8 mouse cellular contexts compared by ENCODE assay signal in genomic region chr5:110979861-110980346, GRCm38 (mm10).
DNase-seq lines count a peak whose midpoint lies in the region; ATAC-seq and TF ChIP-seq lines count a peak whose summit lies in the region.

No protein-coding gene starts in this region.

- peak overlapping the region; percentile 93 for H3K9ac ChIP-seq in hindbrain, postnatal 0 days (replicated peaks; ENCODE audit: low read length)
- H3K9ac ChIP-seq in limb, embryonic 15.5 days = peak overlapping the region; percentile 76
- H3K9ac ChIP-seq in midbrain, embryonic 15.5 days = peak overlapping the region; percentile 60
- H3K9ac ChIP-seq in stomach, postnatal 0 days (ENCODE audit: low read length) = peak overlapping the region; percentile 83

- peaks cover 57% of the 10 kb centered on the region for H3K27me3 ChIP-seq in erythroblast, embryonic 14.5 days (ENCODE audit: control insufficient read depth)
- no peaks in the 10 kb centered on the region for H3K27me3 ChIP-seq in hindbrain, postnatal 0 days (ENCODE audit: insufficient read depth, low read length)
- no peaks in the 10 kb centered on the region for H3K27me3 ChIP-seq in limb, embryonic 15.5 days
- no peaks in the 10 kb centered on the region for H3K27me3 ChIP-seq in midbrain, embryonic 15.5 days (replicated peaks)
- H3K27me3 ChIP-seq in stomach, postnatal 0 days (ENCODE audit: control insufficient read depth, insufficient read depth, low read length) = no peaks in the 10 kb centered on the region

- DNase-seq in brain, embryonic 14.5 days (ENCODE audit: low read depth) = peak; percentile 82
- peak; percentile 30 for DNase-seq in gastrocnemius, postnatal 10 days
- DNase-seq in hindbrain, postnatal 0 days (ENCODE audit: low spot score) = peak; percentile 62
- peak; percentile 78 for DNase-seq in stomach, postnatal 0 days (ENCODE audit: low spot score)

- peak overlapping the region; percentile 87 for H3K27ac ChIP-seq in hindbrain, postnatal 0 days
- H3K27ac ChIP-seq in limb, embryonic 15.5 days = peak overlapping the region; percentile 96
- peak overlapping the region; percentile 85 for H3K27ac ChIP-seq in midbrain, embryonic 15.5 days
- peak overlapping the region; percentile 94 for H3K27ac ChIP-seq in stomach, postnatal 0 days (replicated peaks)

- H3K36me3 ChIP-seq in erythroblast, embryonic 14.5 days (ENCODE audit: control insufficient read depth) = no peaks in the 10 kb centered on the region
- H3K36me3 ChIP-seq in hindbrain, postnatal 0 days (ENCODE audit: insufficient read depth, low read length) = no peaks in the 10 kb centered on the region
- no peaks in the 10 kb centered on the region; the same call in 1 of the 2 replicates for H3K36me3 ChIP-seq in limb, embryonic 15.5 days
- no peaks in the 10 kb centered on the region for H3K36me3 ChIP-seq in midbrain, embryonic 15.5 days (replicated peaks)
- H3K36me3 ChIP-seq in stomach, postnatal 0 days (ENCODE audit: control insufficient read depth, insufficient read depth, low read length) = no peaks in the 10 kb centered on the region

- no peak for ATAC-seq in erythroblast, adult 5-6 weeks (replicated peaks; ENCODE audit: low FRiP score, poor library complexity, severe bottlenecking)
- peak; percentile 28; the same call in 1 of the 2 replicates for ATAC-seq in hindbrain, postnatal 0 days
- peak; percentile 56 for ATAC-seq in limb, embryonic 15.5 days (ENCODE audit: insufficient number of reproducible peaks, low FRiP score, low TSS enrichment, low read depth)
- no peak for ATAC-seq in midbrain, embryonic 15.5 days (replicated peaks)
- peak; percentile 72 for ATAC-seq in stomach, postnatal 0 days (ENCODE audit: low FRiP score, low TSS enrichment)

- peak overlapping the region; percentile 86 for H3K4me2 ChIP-seq in hindbrain, postnatal 0 days (ENCODE audit: low read depth, low read length)
- peak overlapping the region; percentile 79 for H3K4me2 ChIP-seq in limb, embryonic 15.5 days
- H3K4me2 ChIP-seq in midbrain, embryonic 15.5 days = peak overlapping the region; percentile 78
- H3K4me2 ChIP-seq in stomach, postnatal 0 days (replicated peaks; ENCODE audit: low read depth) = peak overlapping the region; percentile 95

- no peak for TF ChIP-seq CTCF in brain, embryonic 14.5 days (IDR thresholded peaks at IDR 0.05; ENCODE audit: borderline replicate concordance, extremely low read depth, insufficient read depth, insufficient read length)
- no peak for TF ChIP-seq CTCF in hindbrain, postnatal 0 days (IDR thresholded peaks at IDR 0.05; ENCODE audit: low read depth)
- no peak for TF ChIP-seq CTCF in stomach, postnatal 0 days (IDR thresholded peaks at IDR 0.05; ENCODE audit: low read depth)

- peak; percentile 50 for TF ChIP-seq EP300 in stomach, postnatal 0 days (optimal IDR thresholded peaks at IDR 0.05)

- peak overlapping the region; percentile 52 for H3K4me3 ChIP-seq in erythroblast, embryonic 14.5 days (replicated peaks)
- H3K4me3 ChIP-seq in hindbrain, postnatal 0 days (ENCODE audit: low read length) = peak overlapping the region; percentile 84
- H3K4me3 ChIP-seq in limb, embryonic 15.5 days = peak overlapping the region; percentile 76
- H3K4me3 ChIP-seq in midbrain, embryonic 15.5 days = peak overlapping the region; percentile 61
- H3K4me3 ChIP-seq in stomach, postnatal 0 days (ENCODE audit: low read depth, low read length) = peak overlapping the region; percentile 85

- TF ChIP-seq POLR2A in brain, embryonic 14.5 days (IDR thresholded peaks at IDR 0.05; ENCODE audit: borderline replicate concordance, extremely low read depth, insufficient read depth, insufficient read length, poor library complexity, severe bottlenecking) = no peak

- no peaks in the 10 kb centered on the region for H3K4me1 ChIP-seq in erythroblast, embryonic 14.5 days (ENCODE audit: control insufficient read depth)
- H3K4me1 ChIP-seq in hindbrain, postnatal 0 days (ENCODE audit: insufficient read depth, low read length) = peaks cover 6% of the 10 kb centered on the region; the same call in 1 of the 2 replicates
- H3K4me1 ChIP-seq in limb, embryonic 15.5 days = peaks cover 23% of the 10 kb centered on the region
- H3K4me1 ChIP-seq in midbrain, embryonic 15.5 days = peaks cover 32% of the 10 kb centered on the region
- no peaks in the 10 kb centered on the region for H3K4me1 ChIP-seq in stomach, postnatal 0 days (replicated peaks; ENCODE audit: control insufficient read depth, insufficient read depth)

- 0% methylated on average over 14 of the region's 14 CpGs for WGBS in hindbrain, postnatal 0 days
- WGBS in limb, embryonic 15.5 days = under 1% methylated on average over 14 of the region's 14 CpGs
- WGBS in midbrain, embryonic 15.5 days = under 1% methylated on average over 14 of the region's 14 CpGs
- under 1% methylated on average over 14 of the region's 14 CpGs for WGBS in stomach, postnatal 0 days

- H3K9me3 ChIP-seq in erythroblast, embryonic 14.5 days (ENCODE audit: control insufficient read depth, low read length) = no peaks in the 10 kb centered on the region
- H3K9me3 ChIP-seq in hindbrain, postnatal 0 days (ENCODE audit: low read length) = no peaks in the 10 kb centered on the region
- H3K9me3 ChIP-seq in limb, embryonic 15.5 days = no peaks in the 10 kb centered on the region
- H3K9me3 ChIP-seq in midbrain, embryonic 15.5 days = no peaks in the 10 kb centered on the region
- no peaks in the 10 kb centered on the region for H3K9me3 ChIP-seq in stomach, postnatal 0 days (ENCODE audit: control insufficient read depth, low read length)

Comparison
In these comparisons a context has a peak if more than half of its experiments do, and no peak if none do; other contexts are left out.
1. ATAC-seq: peak in hindbrain, postnatal 0 days (single experiment), limb, embryonic 15.5 days (single experiment) and stomach, postnatal 0 days (single experiment); none in erythroblast, adult 5-6 weeks (single experiment) and midbrain, embryonic 15.5 days (single experiment).
2. DNase-seq: peak in every context shown above with its lines; median percentile 82 in brain, embryonic 14.5 days; 78 in stomach, postnatal 0 days; 62 in hindbrain, postnatal 0 days; 30 in gastrocnemius, postnatal 10 days.
3. Peak in every context shown above with its lines, with median percentiles within 50 percentile points of each other: H3K4me3 ChIP-seq, H3K27ac ChIP-seq, H3K4me2 ChIP-seq and H3K9ac ChIP-seq.